Mouse (Mus musculus) intestine, embryonic 15.5 days (tissue): Measurements from ENCODE around the gene Cfap97. TPM values are rescaled to one million over a fixed set of nuclear protein-coding genes. Genes with fewer than 3 reads are reported as not detected.
"Not testable (repeated sequence)": the region's sequence is repeated elsewhere in the genome, so short reads cannot be mapped to it uniquely, and the experiment has no call there.

Experiments
- ATAC-seq: fragments of 200-750 bp; cut with Nextera tagmentation; 2 replicates; pipeline ENCODE4 v1.8.0; 2017; ENCODE audit warnings: moderate TSS enrichment, moderate library complexity
- H3K27ac ChIP-seq: fragments of 300-500 bp; sonication (generic); 2 replicates; pipeline ENCODE4 v1.5.1; 2015; ENCODE audit warnings: mild to moderate bottlenecking, inconsistent platforms
- H3K27me3 ChIP-seq: fragments of 300-500 bp; sonication (generic); replicated peaks from 2 replicates; pipeline ENCODE4 v1.6.1; 2015; ENCODE audit warnings: inconsistent platforms
- H3K36me3 ChIP-seq: fragments of 300-500 bp; sonication (generic); 2 replicates; pipeline ENCODE4 v1.6.1; 2015; ENCODE audit warnings: inconsistent platforms
- H3K4me1 ChIP-seq: fragments of 300-500 bp; sonication (generic); replicated peaks from 2 replicates; pipeline ENCODE4 v1.6.1; 2015; ENCODE audit warnings: inconsistent platforms
- H3K4me2 ChIP-seq: fragments of 300-500 bp; sonication (generic); replicated peaks from 2 replicates; pipeline ENCODE4 v1.6.1; 2015; ENCODE audit warnings: mild to moderate bottlenecking, inconsistent platforms
- H3K4me3 ChIP-seq: fragments of 300-500 bp; sonication (generic); replicated peaks from 2 replicates; pipeline ENCODE4 v1.5.1; 2015; ENCODE audit warnings: inconsistent platforms
- H3K9ac ChIP-seq: fragments of 300-500 bp; sonication (generic); 2 replicates; pipeline ENCODE4 v1.6.1; 2015; ENCODE audit warnings: inconsistent platforms
- H3K9me3 ChIP-seq: fragments of 300-500 bp; sonication (generic); 2 replicates; pipeline ENCODE4 v1.6.1; 2016; ENCODE audit warnings: inconsistent platforms
- WGBS: fragments of 180-500 bp; shearing (Covaris S2); methylation state at CpG from one replicate; pipeline ENCODE4 v1.1.7; 2015; 5-methylcytosine and 5-hydroxymethylcytosine counted together
- polyA plus RNA-seq: library from polyadenylated mRNA; unstranded; fragments of >200 nt; fragmentation: Nextera tagmentation; extraction: Ambion mirVana; gene quantifications from 2 replicates; pipeline ENCODE4 v1.2.1, GENCODE M21; 2015

The Cfap97 gene
- polyA plus RNA-seq = 19.7 and 26.9 TPM in 2 replicates

DNA sequence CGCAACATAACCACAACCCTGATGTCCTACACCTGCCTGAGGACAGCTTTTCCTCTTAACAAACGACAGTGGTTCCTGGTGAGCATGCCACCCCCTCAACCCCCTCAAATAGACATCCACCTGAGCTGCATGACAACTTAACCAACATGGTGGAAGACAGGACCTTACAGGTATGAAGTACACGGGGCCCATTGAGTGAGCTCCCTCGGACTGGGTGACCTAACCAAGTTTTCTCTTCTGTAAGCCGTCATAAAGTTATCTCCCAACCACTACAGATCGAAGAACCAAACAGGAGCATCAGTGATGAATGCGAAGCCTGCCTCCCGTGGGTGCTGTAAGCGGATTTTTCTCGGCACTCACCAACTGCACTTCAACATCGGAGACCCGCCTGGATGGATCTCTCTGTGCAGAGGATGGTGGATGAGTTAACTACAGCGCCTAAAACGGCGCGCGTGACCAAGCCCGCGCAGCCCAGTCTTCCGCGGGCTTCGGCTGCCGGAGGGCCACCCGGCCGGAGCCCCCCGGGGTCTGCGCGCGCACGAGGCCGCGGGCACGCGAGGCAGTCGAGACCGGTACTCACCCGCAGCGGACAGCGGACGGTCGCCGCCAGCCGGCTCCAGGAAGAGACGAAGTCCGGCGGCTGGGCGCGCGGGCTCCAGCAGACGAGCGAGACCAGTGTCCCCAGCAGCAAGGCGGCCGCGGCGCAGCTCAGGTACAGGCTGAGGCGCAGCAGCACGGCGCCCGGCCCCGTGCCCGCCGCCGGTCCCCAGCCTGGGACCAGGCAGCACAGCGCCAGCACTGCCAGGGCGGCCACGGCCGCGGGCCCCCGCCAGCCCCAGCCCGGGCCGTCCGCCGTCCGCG lies at the start of gene Cfap97:
Gene Cfap97, plus strand, starts transcription at position 570 of the 861 bp plus-strand sequence.
- peak within 1 kb of the TSS; percentile 90 for H3K4me3 ChIP-seq
- no peaks in the 10 kb centered on the region for H3K36me3 ChIP-seq
- H3K27ac ChIP-seq = peak within 1 kb of the TSS; percentile 22; the same call in 1 of the 2 replicates
- H3K27me3 ChIP-seq = no peaks in the 10 kb centered on the region
- H3K4me2 ChIP-seq = peak within 1 kb of the TSS; percentile 94
- ATAC-seq = peak; percentile 80
- 0 out of 2 replicates have a peak, but pooled peaks cover 9% of the 10 kb centered on the region for H3K4me1 ChIP-seq
- H3K9ac ChIP-seq = peak within 1 kb of the TSS; percentile 76
- H3K9me3 ChIP-seq = no peaks in the 10 kb centered on the region
- WGBS = under 1% methylated on average over 75 of the region's 75 CpGs

DNA sequence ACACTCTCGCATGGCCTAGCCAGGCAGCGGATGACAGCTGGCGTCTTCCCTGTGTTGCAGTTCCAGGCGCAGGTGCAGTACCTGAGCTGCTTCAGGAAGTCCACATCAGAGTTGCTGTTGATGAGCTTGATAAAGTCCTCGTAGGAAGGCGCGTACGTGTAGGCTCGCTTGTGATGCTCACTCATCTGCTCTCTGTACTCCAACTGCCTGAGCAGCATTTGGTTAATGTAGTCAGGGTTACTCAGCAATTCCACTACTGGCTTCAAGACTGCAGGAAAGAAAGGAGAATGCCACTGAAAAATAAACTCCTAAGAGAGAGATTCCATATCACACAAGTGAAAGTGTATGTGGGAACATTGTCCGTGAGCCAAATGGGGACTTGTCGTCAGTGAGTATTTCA lies 48.1 kb upstream of the Cfap97 start:
- H3K27ac ChIP-seq = no peak overlapping the region
- WGBS = 93% methylated on average over 11 of the region's 11 CpGs
- ATAC-seq = no peak
- no peak overlapping the region for H3K4me2 ChIP-seq
- no peaks in the 10 kb centered on the region for H3K27me3 ChIP-seq
- 0 out of 2 replicates have a peak, but pooled peaks cover 4% of the 10 kb centered on the region for H3K9me3 ChIP-seq
- no peak overlapping the region for H3K9ac ChIP-seq
- H3K36me3 ChIP-seq = peaks cover 7% of the 10 kb centered on the region; the same call in 1 of the 2 replicates
- H3K4me3 ChIP-seq = no peak overlapping the region
- no peaks in the 10 kb centered on the region for H3K4me1 ChIP-seq

DNA sequence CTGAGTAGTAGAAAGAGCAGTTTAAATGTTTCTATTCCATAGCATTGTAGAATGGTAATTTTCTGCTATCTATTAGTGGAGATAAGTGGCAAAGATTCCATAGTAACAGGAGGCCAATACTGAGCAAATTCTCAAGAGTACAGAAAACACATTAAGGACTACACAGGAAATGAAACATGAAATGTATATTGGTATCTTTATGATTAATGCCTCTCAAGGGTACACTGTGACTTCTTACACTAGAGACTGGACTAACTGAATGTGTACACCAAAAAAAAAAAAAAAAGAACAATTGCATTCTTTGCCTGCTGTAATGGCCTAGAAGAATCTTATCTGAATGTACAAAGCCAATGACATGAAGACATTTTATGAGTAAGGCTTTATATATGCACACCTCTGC lies 43.9 kb upstream of the Cfap97 start:
- no peak overlapping the region for H3K4me3 ChIP-seq
- no peaks in the 10 kb centered on the region for H3K36me3 ChIP-seq
- ATAC-seq = no peak
- H3K9ac ChIP-seq = no peak overlapping the region
- no peak overlapping the region for H3K27ac ChIP-seq
- no peaks in the 10 kb centered on the region for H3K4me1 ChIP-seq
- H3K4me2 ChIP-seq = no peak overlapping the region
- H3K9me3 ChIP-seq = no peaks in the 10 kb centered on the region
- no peaks in the 10 kb centered on the region for H3K27me3 ChIP-seq

DNA sequence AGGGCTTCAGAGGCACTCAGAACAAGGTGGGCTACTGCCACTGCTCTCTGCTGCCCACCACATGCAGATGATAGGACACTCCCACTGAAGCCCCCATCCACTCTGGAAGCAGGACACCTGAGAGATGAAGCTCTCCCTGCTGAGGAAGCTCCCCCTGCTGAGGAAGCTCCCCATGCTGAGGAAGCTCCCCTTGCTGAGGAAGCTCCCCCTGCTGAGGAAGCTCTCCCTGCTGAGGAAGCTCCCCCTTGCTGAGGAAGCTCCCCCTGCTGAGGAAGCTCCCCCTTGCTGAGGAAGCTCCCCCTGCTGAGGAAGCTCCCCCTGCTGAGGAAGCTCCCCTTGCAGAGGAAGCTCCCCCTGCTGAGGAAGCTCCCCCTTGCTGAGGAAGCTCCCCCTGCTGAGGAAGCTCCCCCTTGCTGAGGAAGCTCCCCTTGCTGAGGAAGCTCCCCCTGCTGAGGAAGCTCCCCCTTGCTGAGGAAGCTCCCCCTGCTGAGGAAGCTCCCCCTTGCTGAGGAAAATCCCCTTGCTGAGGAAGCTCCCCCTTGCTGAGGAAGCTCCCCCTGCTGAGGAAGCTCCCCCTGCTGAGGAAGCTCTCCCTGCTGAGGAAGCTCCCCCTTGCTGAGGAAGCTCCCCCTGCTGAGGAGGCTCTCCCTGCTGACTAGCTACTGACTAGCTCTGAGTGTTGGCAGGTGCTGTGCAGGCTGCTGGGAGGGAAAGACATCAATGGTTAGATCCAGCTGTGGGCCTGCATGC lies 38.0 kb upstream of the Cfap97 start:
- H3K9me3 ChIP-seq, H3K4me1 ChIP-seq, ATAC-seq, H3K9ac ChIP-seq, H3K36me3 ChIP-seq, H3K27me3 ChIP-seq, H3K4me2 ChIP-seq, H3K27ac ChIP-seq, H3K4me3 ChIP-seq: not testable (repeated sequence)

DNA sequence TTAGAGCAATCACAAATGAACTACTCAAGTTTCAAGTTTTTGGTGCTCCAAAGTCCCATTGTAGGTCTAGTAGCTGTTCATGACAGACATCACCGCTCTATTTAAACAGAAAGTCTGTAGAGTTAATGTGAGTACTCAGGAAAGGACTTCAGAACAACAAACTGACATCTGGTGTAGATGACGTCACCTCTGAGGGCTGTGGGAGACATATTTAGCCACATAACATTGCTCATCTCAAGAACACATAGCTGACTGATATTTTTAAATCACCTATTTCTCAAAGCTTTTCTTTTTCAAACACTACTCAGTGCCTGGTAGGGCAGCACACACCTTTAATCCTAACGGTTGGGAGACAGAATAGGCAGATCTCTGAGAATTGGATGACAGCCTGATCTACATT lies 34.4 kb upstream of the Cfap97 start:
- no peaks in the 10 kb centered on the region for H3K4me1 ChIP-seq
- WGBS = 70% methylated on average over 3 of the region's 3 CpGs
- H3K4me2 ChIP-seq = no peak overlapping the region
- no peaks in the 10 kb centered on the region for H3K9me3 ChIP-seq
- H3K27ac ChIP-seq = no peak overlapping the region
- H3K9ac ChIP-seq = no peak overlapping the region
- no peaks in the 10 kb centered on the region for H3K27me3 ChIP-seq
- ATAC-seq = no peak
- no peak overlapping the region for H3K4me3 ChIP-seq
- no peaks in the 10 kb centered on the region; the same call in 1 of the 2 replicates for H3K36me3 ChIP-seq

DNA sequence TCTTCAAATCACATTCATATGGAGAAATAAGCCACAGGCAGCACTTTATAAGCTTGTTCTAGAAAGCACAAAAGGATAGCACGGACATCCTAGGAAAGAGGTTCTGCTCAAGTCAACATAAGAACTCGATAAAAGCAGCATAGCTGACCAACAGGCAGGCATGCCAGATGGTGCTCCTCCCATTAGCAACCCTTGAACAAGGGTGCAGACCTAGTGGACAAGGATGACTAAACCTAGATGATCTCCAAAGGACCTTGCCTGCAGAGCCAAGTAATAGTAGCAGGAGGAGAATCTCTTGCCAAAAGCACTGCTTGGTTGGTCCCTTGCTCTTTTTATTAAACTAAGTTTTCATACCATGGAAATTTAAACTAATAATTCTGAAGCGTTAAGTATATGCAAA lies 32.4 kb upstream of the Cfap97 start:
- Histone ChIP-seq H3K9ac (no peak overlapping the region), H3K36me3 (no peaks in the 10 kb centered on the region; the same call in 1 of the 2 replicates), H3K4me3 (no peak overlapping the region), H3K27me3 (no peaks in the 10 kb centered on the region), H3K4me1 (no peaks in the 10 kb centered on the region), H3K27ac (no peak overlapping the region), H3K9me3 (no peaks in the 10 kb centered on the region), H3K4me2 (no peak overlapping the region)
- WGBS = 94% methylated on average over 3 of the region's 3 CpGs
- no peak for ATAC-seq

DNA sequence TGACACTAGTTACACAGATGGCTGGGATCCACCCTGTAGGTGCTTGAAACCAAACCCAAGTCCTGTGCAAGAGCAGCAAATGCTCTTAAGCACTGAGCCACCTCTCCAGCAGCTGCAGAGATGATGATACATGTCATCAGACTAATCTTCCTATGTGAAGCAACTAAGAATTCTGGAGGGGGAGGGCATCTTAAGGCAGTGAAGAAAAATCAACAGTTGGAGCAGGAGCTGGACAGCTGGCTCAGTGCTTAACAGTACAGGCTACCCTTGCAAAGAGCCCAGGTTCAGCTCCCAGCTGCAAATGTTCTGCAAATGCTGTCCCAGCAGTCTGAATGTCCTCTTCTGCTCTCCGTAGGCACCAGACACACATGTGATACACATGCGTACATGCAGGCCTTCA lies 29.1 kb upstream of the Cfap97 start:
- Histone ChIP-seq H3K9ac (no peak overlapping the region), H3K27ac (no peak overlapping the region), H3K4me3 (no peak overlapping the region), H3K4me2 (no peak overlapping the region), H3K9me3 (no peaks in the 10 kb centered on the region), H3K36me3 (no peaks in the 10 kb centered on the region), H3K27me3 (no peaks in the 10 kb centered on the region), H3K4me1 (no peaks in the 10 kb centered on the region)
- no peak for ATAC-seq
- WGBS = 56% methylated on average over 2 of the region's 2 CpGs

DNA sequence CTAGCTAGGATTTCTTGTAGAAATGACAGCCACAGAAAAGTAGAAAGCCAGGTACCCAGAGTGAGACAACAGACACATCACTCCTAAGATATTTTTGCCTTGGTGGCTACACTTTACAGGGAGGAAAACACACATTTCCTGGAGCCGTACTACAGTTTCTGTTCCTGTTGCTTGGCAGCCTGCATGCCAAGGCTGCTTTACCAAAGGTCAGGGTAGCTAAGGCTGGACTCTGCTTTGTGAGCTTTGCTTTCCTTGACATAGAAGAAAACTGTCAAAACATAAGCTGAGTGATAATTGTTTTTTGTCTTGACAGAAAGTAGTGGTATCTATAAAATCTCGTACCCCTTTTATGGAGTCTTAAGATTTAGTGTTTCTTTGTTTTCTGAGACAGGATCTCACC lies 21.1 kb upstream of the Cfap97 start:
- H3K4me3 ChIP-seq = no peak overlapping the region
- H3K4me1 ChIP-seq = no peaks in the 10 kb centered on the region
- H3K27ac ChIP-seq = no peak overlapping the region
- no peaks in the 10 kb centered on the region for H3K9me3 ChIP-seq
- no peaks in the 10 kb centered on the region for H3K27me3 ChIP-seq
- H3K9ac ChIP-seq = no peak overlapping the region
- 60% methylated on average over 2 of the region's 2 CpGs for WGBS
- H3K4me2 ChIP-seq = no peak overlapping the region
- 0 out of 2 replicates have a peak, but pooled peaks have one; percentile 25 for ATAC-seq
- H3K36me3 ChIP-seq = no peaks in the 10 kb centered on the region

DNA sequence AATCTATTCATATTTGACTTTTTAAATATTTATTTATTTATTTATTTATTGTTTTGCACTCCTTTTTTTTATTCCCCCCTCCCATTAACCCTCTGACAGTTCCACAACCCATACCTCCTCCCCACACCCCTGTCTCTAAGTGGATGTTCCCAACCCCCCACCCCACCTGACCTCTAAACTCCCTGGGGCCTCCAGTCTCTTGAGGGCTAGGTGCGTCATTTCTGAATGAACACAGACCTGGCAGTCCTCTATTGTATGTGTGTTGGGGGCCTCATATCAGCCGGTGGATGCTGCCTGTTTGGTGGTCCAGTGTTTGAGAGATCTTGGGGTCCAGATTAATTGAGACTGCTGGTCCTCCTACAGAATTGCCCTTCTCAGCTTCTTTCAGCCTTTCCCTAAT lies 16.0 kb upstream of the Cfap97 start:
- not testable (repeated sequence) for ATAC-seq, H3K4me1 ChIP-seq, H3K36me3 ChIP-seq, H3K4me2 ChIP-seq, H3K27ac ChIP-seq, H3K4me3 ChIP-seq, H3K9me3 ChIP-seq, H3K9ac ChIP-seq, H3K27me3 ChIP-seq
- WGBS = 85% methylated on average over 2 of the region's 2 CpGs

DNA sequence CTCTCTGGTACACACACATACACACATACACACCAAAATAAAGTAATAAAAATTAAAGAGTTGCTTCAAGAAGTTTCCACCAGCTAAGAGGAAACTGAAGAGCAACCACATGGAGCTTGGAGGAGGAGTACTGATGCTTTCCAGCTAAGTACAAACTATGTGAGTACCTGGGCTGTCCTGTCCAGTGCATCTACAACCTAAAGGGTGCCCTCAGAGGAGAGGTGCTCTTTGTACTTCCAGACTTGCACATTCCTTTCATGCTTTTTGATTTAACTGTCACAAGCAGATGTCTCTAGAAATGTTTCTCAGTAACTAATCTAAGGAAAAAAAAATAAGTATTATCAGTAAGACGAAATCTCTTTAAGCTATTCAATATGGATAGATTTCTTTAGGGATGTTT lies 14.2 kb upstream of the Cfap97 start:
- no peak overlapping the region for H3K4me3 ChIP-seq
- no peak overlapping the region for H3K9ac ChIP-seq
- H3K4me2 ChIP-seq = no peak overlapping the region
- H3K27me3 ChIP-seq = no peaks in the 10 kb centered on the region
- no peaks in the 10 kb centered on the region for H3K9me3 ChIP-seq
- WGBS = 84% methylated on average over 1 of the region's 1 CpGs
- ATAC-seq = no peak
- H3K27ac ChIP-seq = no peak overlapping the region
- peaks cover 3% of the 10 kb centered on the region; the same call in 1 of the 2 replicates for H3K4me1 ChIP-seq
- no peaks in the 10 kb centered on the region for H3K36me3 ChIP-seq

DNA sequence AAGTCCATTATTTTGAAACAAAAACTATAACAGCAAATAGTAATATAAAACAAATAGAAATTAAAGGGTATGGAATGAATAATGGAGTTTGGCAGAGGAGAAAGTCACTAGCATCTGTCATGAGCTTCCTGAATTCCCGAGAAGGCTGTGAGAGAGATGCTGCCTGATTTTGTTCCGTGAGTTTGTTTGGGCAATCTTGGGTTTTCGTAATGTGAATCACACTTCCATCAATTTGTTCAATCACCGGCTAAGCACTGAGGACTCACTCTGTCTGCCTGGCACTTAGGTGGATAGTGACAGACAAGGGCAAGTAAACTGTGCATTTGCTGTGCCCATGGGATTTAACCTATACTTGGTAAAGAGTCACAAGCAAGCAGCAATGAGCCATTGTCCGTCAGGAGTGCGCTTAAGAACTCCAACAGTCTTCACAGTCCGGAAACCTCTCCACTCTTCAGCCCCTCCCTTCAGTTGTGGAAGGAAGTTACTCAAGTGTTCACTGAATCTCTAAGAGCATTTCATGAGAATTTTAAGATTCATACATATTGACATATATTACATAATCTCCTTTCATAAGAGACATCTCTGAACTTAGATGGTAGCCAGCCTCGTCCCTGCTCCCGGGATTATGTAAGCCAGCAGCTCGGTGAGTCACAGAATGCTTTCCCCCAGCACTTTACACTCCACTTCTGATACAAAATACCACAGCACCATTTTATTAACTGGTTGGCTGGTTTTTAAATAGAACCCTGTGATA lies 13.6 kb upstream of the Cfap97 start:
- WGBS = 77% methylated on average over 10 of the region's 10 CpGs
- no peak overlapping the region for H3K4me2 ChIP-seq
- no peaks in the 10 kb centered on the region for H3K36me3 ChIP-seq
- H3K27ac ChIP-seq = no peak overlapping the region
- no peaks in the 10 kb centered on the region for H3K27me3 ChIP-seq
- no peak for ATAC-seq
- peaks cover 3% of the 10 kb centered on the region; the same call in 1 of the 2 replicates for H3K4me1 ChIP-seq
- H3K9ac ChIP-seq = no peak overlapping the region
- no peak overlapping the region for H3K4me3 ChIP-seq
- H3K9me3 ChIP-seq = no peaks in the 10 kb centered on the region
